Mouse (Mus musculus): Measurements from ENCODE around the gene Plagl2. TPM values are rescaled to one million over a fixed set of nuclear protein-coding genes. Genes with fewer than 3 reads are reported as not detected.

Plagl2 gene
- polyA plus RNA-seq, 1 experiment: 4.5 TPM

DNA sequence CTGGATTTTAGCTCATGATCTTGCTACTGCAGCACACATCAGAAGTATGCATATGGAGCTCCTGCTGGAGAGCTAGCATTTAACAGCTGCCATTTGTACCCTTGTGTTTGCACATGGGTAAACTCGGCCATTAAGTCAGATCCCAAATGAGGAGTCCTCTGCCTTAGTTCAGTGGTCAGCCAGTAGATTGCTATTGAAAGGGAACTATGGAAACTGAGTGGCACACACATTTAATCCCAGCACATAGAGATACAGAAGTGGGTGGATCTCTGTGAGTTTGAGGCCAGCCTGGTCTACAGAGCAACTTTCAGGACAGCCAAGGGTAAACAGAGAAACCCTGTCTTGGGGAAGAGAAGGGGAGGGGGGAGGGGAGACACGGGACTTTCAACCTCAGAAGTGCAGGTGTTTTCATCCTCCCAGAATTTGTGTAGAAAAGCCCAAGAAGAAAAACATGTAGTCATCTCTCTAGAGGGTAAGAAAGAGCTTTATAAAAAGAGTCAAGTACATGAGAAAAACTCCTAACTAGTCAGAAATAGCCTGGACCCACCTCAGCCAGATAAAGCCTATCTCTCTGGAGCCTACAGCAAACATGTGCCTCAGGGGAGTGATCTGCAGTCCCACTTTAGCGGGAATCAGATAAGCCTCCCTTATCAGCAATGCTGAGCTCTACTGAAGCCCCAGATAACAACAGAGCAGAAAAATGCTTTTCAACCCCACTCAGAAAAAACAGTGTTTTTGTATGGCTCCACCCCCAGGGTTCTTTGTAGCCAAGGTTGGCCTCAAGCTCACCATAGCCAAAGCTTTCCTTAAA is 18.8 kb upstream of the Plagl2 start:
- H3ac ChIP-seq (ENCODE audit: control insufficient read depth, insufficient read length, low read depth): no peak overlapping the region
- TF ChIP-seq USF1 (IDR thresholded peaks at IDR 0.05; ENCODE audit: low read depth): no peak
- no peak for TF ChIP-seq MYOG (IDR thresholded peaks at IDR 0.05; ENCODE audit: control insufficient read depth, extremely low read depth, insufficient read length)
- no peak for TF ChIP-seq CTCF (IDR thresholded peaks at IDR 0.05; ENCODE audit: control insufficient read depth, insufficient read depth, insufficient read length)
- TF ChIP-seq MAX (IDR thresholded peaks at IDR 0.05): no peak
- no peak for TF ChIP-seq CEBPB (IDR thresholded peaks at IDR 0.05; ENCODE audit: low read depth)
- no peak for TF ChIP-seq MYOD1 (IDR thresholded peaks at IDR 0.05; ENCODE audit: control insufficient read depth, insufficient read length, low read depth)
- no peak for TF ChIP-seq FOSL1 (IDR thresholded peaks at IDR 0.05; ENCODE audit: insufficient read depth, low read length, poor library complexity, severe bottlenecking)
- no peaks in the 10 kb centered on the region for H3K79me2 ChIP-seq (ENCODE audit: control insufficient read depth, insufficient read depth)
- no peaks in the 10 kb centered on the region for H3K79me3 ChIP-seq (ENCODE audit: low read depth)
- H3K36me3 ChIP-seq (ENCODE audit: control insufficient read depth, insufficient read depth): peaks cover 13% of the 10 kb centered on the region
- H3K4me3 ChIP-seq (ENCODE audit: insufficient read depth, poor library complexity, severe bottlenecking): no peak overlapping the region
- no peaks in the 10 kb centered on the region for H3K27me3 ChIP-seq (ENCODE audit: control insufficient read depth, insufficient read depth, insufficient read length)

GRCm38 (mm10) chr2:153259030-153259863 is 18.0 kb upstream of the Plagl2 start:
- Histone ChIP-seq H3K27me3 (ENCODE audit: control insufficient read depth, insufficient read depth, insufficient read length) (no peaks in the 10 kb centered on the region), H3K79me3 (ENCODE audit: low read depth) (no peaks in the 10 kb centered on the region), H3ac (ENCODE audit: control insufficient read depth, insufficient read length, low read depth) (no peak overlapping the region), H3K4me3 (ENCODE audit: insufficient read depth, poor library complexity, severe bottlenecking) (no peak overlapping the region), H3K36me3 (ENCODE audit: control insufficient read depth, insufficient read depth) (peaks cover 13% of the 10 kb centered on the region), H3K79me2 (ENCODE audit: control insufficient read depth, insufficient read depth) (no peaks in the 10 kb centered on the region)
- TF ChIP-seq USF1 (IDR thresholded peaks at IDR 0.05; ENCODE audit: low read depth): no peak
- TF ChIP-seq CTCF (IDR thresholded peaks at IDR 0.05; ENCODE audit: control insufficient read depth, insufficient read depth, insufficient read length): no peak
- no peak for TF ChIP-seq MYOG (IDR thresholded peaks at IDR 0.05; ENCODE audit: control insufficient read depth, extremely low read depth, insufficient read length)
- TF ChIP-seq MYOD1 (IDR thresholded peaks at IDR 0.05; ENCODE audit: control insufficient read depth, insufficient read length, low read depth): no peak
- TF ChIP-seq MAX (IDR thresholded peaks at IDR 0.05): no peak
- TF ChIP-seq FOSL1 (IDR thresholded peaks at IDR 0.05; ENCODE audit: insufficient read depth, low read length, poor library complexity, severe bottlenecking): no peak
- TF ChIP-seq CEBPB (IDR thresholded peaks at IDR 0.05; ENCODE audit: low read depth): no peak

DNA sequence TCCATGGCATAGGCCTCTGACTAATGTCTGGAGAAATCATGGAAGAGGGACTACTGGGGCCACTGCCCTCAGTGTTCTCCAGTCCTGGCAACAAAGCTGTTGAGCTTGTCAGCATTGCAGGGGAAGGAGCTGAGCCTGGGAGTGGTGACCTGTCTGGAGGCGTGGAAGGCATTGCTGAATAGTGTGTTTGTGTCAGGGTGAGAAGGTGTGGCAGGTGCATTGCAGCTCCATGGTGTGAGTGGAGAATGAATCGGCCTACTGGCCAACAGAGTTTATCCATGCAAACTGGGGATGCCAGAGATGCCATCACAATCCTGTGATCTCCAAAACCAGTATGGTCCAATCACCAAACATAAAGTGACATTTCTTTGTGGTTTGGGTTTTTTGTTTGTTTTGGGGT is 15.4 kb upstream of the Plagl2 start:
- H3K27me3 ChIP-seq (ENCODE audit: control insufficient read depth, insufficient read depth, insufficient read length): no peaks in the 10 kb centered on the region
- no peaks in the 10 kb centered on the region for H3K79me2 ChIP-seq (ENCODE audit: control insufficient read depth, insufficient read depth)
- TF ChIP-seq MYOD1 (IDR thresholded peaks at IDR 0.05; ENCODE audit: control insufficient read depth, insufficient read length, low read depth): no peak
- no peak for TF ChIP-seq FOSL1 (IDR thresholded peaks at IDR 0.05; ENCODE audit: insufficient read depth, low read length, poor library complexity, severe bottlenecking)
- no peak for TF ChIP-seq CTCF (IDR thresholded peaks at IDR 0.05; ENCODE audit: control insufficient read depth, insufficient read depth, insufficient read length)
- no peaks in the 10 kb centered on the region for H3K79me3 ChIP-seq (ENCODE audit: low read depth)
- H3K36me3 ChIP-seq (ENCODE audit: control insufficient read depth, insufficient read depth): peaks cover 23% of the 10 kb centered on the region
- no peak overlapping the region for H3K4me3 ChIP-seq (ENCODE audit: insufficient read depth, poor library complexity, severe bottlenecking)
- H3ac ChIP-seq (ENCODE audit: control insufficient read depth, insufficient read length, low read depth): no peak overlapping the region

DNA sequence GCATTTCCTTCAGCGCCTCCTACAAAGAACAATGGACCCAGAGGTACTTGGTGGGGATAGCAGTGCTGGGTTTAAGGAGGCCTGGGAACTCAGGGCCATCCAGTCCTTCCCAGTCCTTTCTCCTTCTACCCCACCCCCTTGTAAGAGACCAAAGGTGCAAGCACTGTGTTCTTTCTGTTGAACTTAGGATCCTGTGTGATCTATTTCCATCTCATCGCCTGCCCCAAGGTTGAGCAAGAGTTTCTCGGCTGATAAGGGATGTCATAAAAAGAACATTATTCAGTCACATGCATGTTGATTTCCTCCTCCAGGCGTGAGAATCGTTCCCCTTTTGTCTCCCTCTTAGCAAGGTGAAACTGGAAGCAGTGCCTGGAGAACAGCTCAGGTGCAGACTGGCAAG is 8.5 kb upstream of the Plagl2 start:
- no peak overlapping the region for H3ac ChIP-seq (ENCODE audit: control insufficient read depth, insufficient read length, low read depth)

GRCm38 (mm10) chr2:153242156-153242555 is 930 bp upstream of the Plagl2 start:
- H3K36me3 ChIP-seq (ENCODE audit: control insufficient read depth, insufficient read depth): peaks cover 20% of the 10 kb centered on the region
- H3K79me3 ChIP-seq (ENCODE audit: low read depth): peaks cover 33% of the 10 kb centered on the region
- peak overlapping the region; percentile 3 for H3ac ChIP-seq (ENCODE audit: control insufficient read depth, insufficient read length, low read depth)
- TF ChIP-seq USF1 (IDR thresholded peaks at IDR 0.05; ENCODE audit: low read depth) (no peak), MYOD1 (IDR thresholded peaks at IDR 0.05; ENCODE audit: control insufficient read depth, insufficient read length, low read depth) (no peak), CTCF (IDR thresholded peaks at IDR 0.05; ENCODE audit: control insufficient read depth, insufficient read depth, insufficient read length) (no peak), MAX (IDR thresholded peaks at IDR 0.05) (no peak), MYOG (IDR thresholded peaks at IDR 0.05; ENCODE audit: control insufficient read depth, extremely low read depth, insufficient read length) (no peak), CEBPB (IDR thresholded peaks at IDR 0.05; ENCODE audit: low read depth) (no peak), FOSL1 (IDR thresholded peaks at IDR 0.05; ENCODE audit: insufficient read depth, low read length, poor library complexity, severe bottlenecking) (no peak)
- H3K27me3 ChIP-seq (ENCODE audit: control insufficient read depth, insufficient read depth, insufficient read length): no peaks in the 10 kb centered on the region
- H3K79me2 ChIP-seq (ENCODE audit: control insufficient read depth, insufficient read depth): peaks cover 64% of the 10 kb centered on the region
- H3K4me3 ChIP-seq (ENCODE audit: insufficient read depth, poor library complexity, severe bottlenecking): peak overlapping the region; percentile 83

More for the DNA sequence above, 8.5 kb upstream of the Plagl2 start:
- TF ChIP-seq MYOG (IDR thresholded peaks at IDR 0.05; ENCODE audit: control insufficient read depth, extremely low read depth, insufficient read length) (no peak), CTCF (IDR thresholded peaks at IDR 0.05; ENCODE audit: control insufficient read depth, insufficient read depth, insufficient read length) (no peak), MAX (IDR thresholded peaks at IDR 0.05) (no peak), USF1 (IDR thresholded peaks at IDR 0.05; ENCODE audit: low read depth) (no peak), MYOD1 (IDR thresholded peaks at IDR 0.05; ENCODE audit: control insufficient read depth, insufficient read length, low read depth) (no peak), FOSL1 (IDR thresholded peaks at IDR 0.05; ENCODE audit: insufficient read depth, low read length, poor library complexity, severe bottlenecking) (no peak), CEBPB (IDR thresholded peaks at IDR 0.05; ENCODE audit: low read depth) (no peak)
- Histone ChIP-seq H3K27me3 (ENCODE audit: control insufficient read depth, insufficient read depth, insufficient read length) (no peaks in the 10 kb centered on the region), H3K79me3 (ENCODE audit: low read depth) (no peaks in the 10 kb centered on the region), H3K36me3 (ENCODE audit: control insufficient read depth, insufficient read depth) (peaks cover 47% of the 10 kb centered on the region), H3K79me2 (ENCODE audit: control insufficient read depth, insufficient read depth) (no peaks in the 10 kb centered on the region), H3K4me3 (ENCODE audit: insufficient read depth, poor library complexity, severe bottlenecking) (no peak overlapping the region)

Data from C2C12 (cell line).